Mouse (Mus musculus) liver, postnatal 0 days (tissue): ENCODE data around the gene Flot1. TPM values are rescaled to one million over a fixed set of nuclear protein-coding genes. Genes with fewer than 3 reads are reported as not detected.
A peak's percentile ranks its signal among the peaks of the same experiment; 100 is the strongest.

Source experiments
- ATAC-seq: fragments of 200-750 bp; cut with Nextera tagmentation; 2 replicates; pipeline ENCODE4 v1.8.0; 2017; ENCODE audit warnings: mild to moderate bottlenecking, moderate library complexity
- DNase-seq: peaks from one replicate; pipeline ENCODE4 v3.0.0-alpha.2; 2016
- H3K27ac ChIP-seq: fragments of 300-500 bp; sonication (generic); 2 replicates; pipeline ENCODE4 v1.5.1; 2014; ENCODE audit warnings: antibody characterized with exemption, moderate library complexity, mild to moderate bottlenecking, low read depth
- H3K27me3 ChIP-seq: fragments of 300-500 bp; sonication (generic); 2 replicates; pipeline ENCODE4 v1.6.1; 2014; ENCODE audit warnings: low read length, control low read depth, mixed read lengths; ENCODE audit not compliant: insufficient read depth
- H3K36me3 ChIP-seq: fragments of 300-500 bp; sonication (generic); replicated peaks from 2 replicates; pipeline ENCODE4 v1.6.1; 2014; ENCODE audit warnings: mild to moderate bottlenecking, control low read depth, low read length, moderate library complexity, mixed read lengths; ENCODE audit not compliant: insufficient read depth
- H3K4me1 ChIP-seq: fragments of 300-500 bp; sonication (generic); 2 replicates; pipeline ENCODE4 v1.6.1; 2014; ENCODE audit warnings: antibody characterized with exemption, mild to moderate bottlenecking, control low read depth; ENCODE audit not compliant: insufficient read depth
- H3K4me2 ChIP-seq: fragments of 300-500 bp; sonication (generic); 2 replicates; pipeline ENCODE4 v1.6.1; 2014; ENCODE audit warnings: low read depth, mild to moderate bottlenecking, low read length, moderate library complexity, mixed read lengths
- H3K4me3 ChIP-seq: fragments of 300-500 bp; sonication (generic); 2 replicates; pipeline ENCODE4 v1.5.1; 2014; ENCODE audit warnings: low read depth, low read length
- H3K9ac ChIP-seq: fragments of 300-500 bp; sonication (generic); replicated peaks from 2 replicates; pipeline ENCODE4 v1.6.1; 2014; ENCODE audit warnings: mild to moderate bottlenecking, moderate library complexity
- H3K9me3 ChIP-seq: fragments of 300-500 bp; sonication (generic); 2 replicates; pipeline ENCODE4 v1.6.1; 2016; ENCODE audit warnings: mild to moderate bottlenecking, control low read depth, low read length, mixed read lengths
- CTCF ChIP-seq: sonication (generic); IDR thresholded peaks from 2 replicates; pipeline ENCODE4 v1.5.1; 2016; ENCODE audit warnings: antibody characterized with exemption, low read depth
- EP300 ChIP-seq: IDR thresholded peaks from 2 replicates; pipeline ENCODE4 v1.6.1; 2016; ENCODE audit warnings: antibody characterized with exemption, low read depth, mild to moderate bottlenecking
- WGBS: fragments of 180-500 bp; shearing (Covaris S2); extraction: QIAGEN DNeasy Blood & Tissue Kit; methylation state at CpG from one replicate; pipeline ENCODE4 v1.1.7; 2014; ENCODE audit not compliant: insufficient replicate concordance; 5-methylcytosine and 5-hydroxymethylcytosine counted together
- polyA plus RNA-seq: library from polyadenylated mRNA; unstranded; fragments of >200 nt; fragmentation: Nextera tagmentation; extraction: Ambion mirVana; gene quantifications from 2 replicates; pipeline ENCODE4 v1.2.1, GENCODE M21; 2015

Gene Flot1
- polyA plus RNA-seq = 25.9 and 31.3 TPM in 2 replicates

DNA sequence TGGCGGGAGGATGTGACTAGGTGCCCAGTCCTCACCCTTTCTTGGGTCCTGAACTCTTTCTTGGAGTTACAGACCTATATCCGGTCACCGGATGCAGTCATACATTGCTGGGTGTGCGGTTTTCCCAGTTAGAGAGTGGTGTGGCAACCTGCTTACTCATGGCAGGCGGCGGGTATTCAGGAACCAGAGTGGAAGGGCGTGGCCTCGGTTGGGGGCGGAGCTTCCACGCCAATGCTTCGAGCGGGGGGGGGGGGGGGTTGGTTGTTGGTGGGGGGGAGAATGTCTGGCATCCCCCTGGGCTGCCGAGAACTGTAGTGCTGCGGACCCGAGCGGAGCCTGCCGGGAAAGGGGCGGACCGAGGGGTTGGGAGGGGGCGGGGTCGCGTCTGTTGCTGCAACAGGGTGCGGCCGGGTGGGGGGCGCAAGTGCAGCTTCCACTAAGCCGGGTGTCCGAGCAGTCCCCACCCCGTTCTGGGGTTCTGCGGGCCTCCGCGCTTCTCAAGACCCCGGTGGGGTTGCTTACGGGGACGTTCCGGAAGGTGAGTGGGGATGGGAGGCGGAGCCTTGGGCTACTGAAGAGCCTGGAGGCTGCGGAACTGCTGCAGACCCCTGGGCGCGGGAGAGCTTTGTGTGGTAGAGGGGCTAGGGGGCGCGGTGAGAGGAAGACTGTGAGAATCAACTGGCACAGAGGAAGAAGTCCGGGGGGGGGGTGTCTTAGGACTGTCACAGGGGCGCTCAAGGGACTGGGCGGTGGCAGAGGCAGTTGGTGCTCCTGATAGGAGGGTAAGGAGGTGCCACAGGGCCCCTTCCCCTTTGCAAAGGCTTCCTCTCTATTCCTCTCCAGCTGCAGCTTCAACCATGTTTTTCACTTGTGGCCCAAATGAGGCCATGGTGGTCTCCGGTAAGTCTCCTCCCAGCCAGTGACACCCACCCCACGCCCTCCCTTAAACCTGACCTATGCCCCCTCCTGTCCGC, at the start of gene Flot1:
Flot1 (plus strand) TSS at position 267 of the 974 bp plus-strand sequence.
- Histone ChIP-seq H3K4me3 (peak within 1 kb of the TSS; percentile 74), H3K4me1 (peaks cover 31% of the 10 kb centered on the region), H3K36me3 (peaks cover 20% of the 10 kb centered on the region), H3K4me2 (peak within 1 kb of the TSS; percentile 93), H3K9ac (peak within 1 kb of the TSS; percentile 81), H3K9me3 (no peaks in the 10 kb centered on the region), H3K27me3 (no peaks in the 10 kb centered on the region), H3K27ac (peak within 1 kb of the TSS; percentile 88)
- ATAC-seq = peak; percentile 86
- 2% methylated on average over 39 of the region's 47 CpGs for WGBS
- peak; percentile 93 for DNase-seq
- no peak for TF ChIP-seq CTCF

DNA sequence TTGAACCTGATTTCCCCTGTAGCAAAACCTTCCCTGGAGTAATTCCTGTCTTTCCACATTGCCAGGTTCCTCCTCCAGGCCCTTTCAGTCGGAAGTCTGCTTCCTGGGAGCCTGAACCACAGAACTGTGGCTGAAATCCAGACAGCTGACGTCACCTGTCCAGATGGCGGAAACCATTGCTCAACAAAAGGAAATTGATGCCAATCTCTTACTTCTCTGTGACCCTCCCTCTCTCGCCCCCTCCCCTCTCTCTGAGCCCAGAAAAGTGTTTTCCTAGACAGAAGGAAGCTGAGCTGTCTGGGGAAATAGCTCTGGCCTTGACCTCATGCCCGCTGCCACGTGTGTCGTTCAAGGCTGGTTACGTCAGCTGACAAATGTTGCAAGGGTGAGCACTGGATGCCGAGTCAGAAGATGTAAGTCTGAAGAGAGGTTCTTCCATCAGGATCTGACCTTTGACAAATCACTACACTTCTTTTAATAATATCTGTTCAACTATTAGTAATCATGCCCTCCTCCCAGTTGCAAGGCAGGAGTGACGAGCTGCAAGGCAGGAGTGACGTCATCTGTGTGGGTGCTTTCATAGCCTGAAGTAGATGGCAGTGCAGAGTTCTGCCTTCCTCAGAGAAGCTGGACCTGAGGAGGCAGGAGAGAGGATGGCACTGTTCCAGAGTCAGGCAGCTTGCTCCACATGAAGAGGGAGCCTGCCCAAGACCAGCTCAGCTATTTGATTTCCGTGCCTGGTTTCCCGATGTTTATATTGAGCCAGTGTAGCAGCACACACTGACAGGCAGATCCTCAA, 46.0 kb upstream of the Flot1 start:
- H3K9me3 ChIP-seq = no peaks in the 10 kb centered on the region
- H3K27me3 ChIP-seq = no peaks in the 10 kb centered on the region
- no peak overlapping the region for H3K4me3 ChIP-seq
- H3K27ac ChIP-seq = peak overlapping the region; percentile 51; the same call in 1 of the 2 replicates
- H3K9ac ChIP-seq = no peak overlapping the region
- peak; percentile 55 for DNase-seq
- WGBS = 21% methylated on average over 13 of the region's 13 CpGs
- no peaks in the 10 kb centered on the region for H3K36me3 ChIP-seq
- TF ChIP-seq CTCF (0 out of 2 replicates have a peak, but pooled peaks have one; percentile 6), EP300 (peak; percentile 59; the same call in 1 of the 2 replicates)
- H3K4me2 ChIP-seq = no peak overlapping the region
- H3K4me1 ChIP-seq = peaks cover 11% of the 10 kb centered on the region
- ATAC-seq = peak; percentile 77

DNA sequence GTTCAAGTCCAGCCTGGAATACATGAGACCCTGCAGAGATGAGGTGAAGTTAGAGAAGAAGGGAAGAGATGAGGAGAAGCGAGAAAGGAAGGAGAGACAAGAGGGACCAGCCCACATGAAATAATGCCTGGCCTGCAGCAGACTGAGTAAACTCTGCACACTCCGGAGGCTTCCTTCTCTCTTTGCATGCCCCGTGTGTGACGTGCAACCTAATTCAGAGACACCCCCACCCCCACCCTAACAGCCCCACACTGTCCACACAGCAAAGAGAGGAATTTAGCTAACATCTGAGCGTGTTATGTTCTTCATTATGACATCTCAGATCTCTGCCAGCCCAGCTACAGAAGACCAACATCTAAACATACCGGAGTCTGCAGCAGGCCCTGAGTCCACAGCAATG, 44.1 kb upstream of the Flot1 start:
- H3K4me1 ChIP-seq = peaks cover 16% of the 10 kb centered on the region
- no peak for TF ChIP-seq EP300
- no peak for TF ChIP-seq CTCF
- ATAC-seq (no peak), DNase-seq (no peak)
- no peak overlapping the region for H3K4me3 ChIP-seq
- no peaks in the 10 kb centered on the region for H3K27me3 ChIP-seq
- H3K9ac ChIP-seq = no peak overlapping the region
- H3K27ac ChIP-seq = no peak overlapping the region
- H3K36me3 ChIP-seq = no peaks in the 10 kb centered on the region
- H3K4me2 ChIP-seq = no peak overlapping the region
- no peaks in the 10 kb centered on the region for H3K9me3 ChIP-seq
- WGBS = 49% methylated on average over 6 of the region's 6 CpGs

DNA sequence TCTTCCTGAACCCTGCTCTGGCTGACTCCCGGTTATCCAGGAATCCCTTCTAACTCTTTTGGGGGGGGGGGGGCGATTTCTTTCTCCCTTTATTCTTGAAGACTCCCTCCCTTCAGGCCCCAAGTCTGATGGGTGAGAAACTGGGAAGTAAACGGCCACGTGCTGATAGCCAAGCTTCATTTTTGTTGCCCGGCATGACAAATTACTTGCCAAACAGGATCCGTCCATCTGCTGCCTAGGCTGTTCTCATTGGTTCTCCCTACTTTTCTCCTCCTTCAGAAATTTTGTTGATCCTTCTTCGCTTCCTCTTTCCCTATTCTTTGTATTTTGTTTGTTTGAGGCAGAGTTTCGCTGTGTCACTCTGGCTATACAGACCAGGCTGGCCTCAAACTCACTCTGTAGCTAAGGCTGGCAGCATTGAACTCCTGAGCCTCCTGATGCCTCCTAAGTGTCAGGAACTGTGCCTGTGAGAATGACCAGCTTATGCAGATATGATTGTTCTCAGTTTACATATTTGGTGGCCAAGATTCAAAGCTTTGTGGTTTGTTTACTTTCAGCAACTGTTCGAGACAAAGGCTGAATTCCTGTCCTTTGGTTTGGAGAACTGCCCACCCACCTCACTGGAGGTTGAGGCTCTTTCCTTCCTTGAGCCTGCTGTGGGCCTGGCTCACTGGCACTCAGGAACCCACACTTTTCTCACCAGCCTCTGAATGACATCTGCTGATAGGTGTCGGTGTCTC, 43.4 kb upstream of the Flot1 start:
- peaks cover 22% of the 10 kb centered on the region for H3K4me1 ChIP-seq
- H3K9me3 ChIP-seq = no peaks in the 10 kb centered on the region
- no peak overlapping the region for H3K9ac ChIP-seq
- 48% methylated on average over 10 of the region's 10 CpGs for WGBS
- H3K27me3 ChIP-seq = no peaks in the 10 kb centered on the region
- H3K27ac ChIP-seq = no peak overlapping the region
- no peak for ATAC-seq
- H3K4me3 ChIP-seq = no peak overlapping the region
- DNase-seq = no peak
- H3K36me3 ChIP-seq = no peaks in the 10 kb centered on the region
- TF ChIP-seq EP300 (no peak), CTCF (no peak)
- H3K4me2 ChIP-seq = no peak overlapping the region

DNA sequence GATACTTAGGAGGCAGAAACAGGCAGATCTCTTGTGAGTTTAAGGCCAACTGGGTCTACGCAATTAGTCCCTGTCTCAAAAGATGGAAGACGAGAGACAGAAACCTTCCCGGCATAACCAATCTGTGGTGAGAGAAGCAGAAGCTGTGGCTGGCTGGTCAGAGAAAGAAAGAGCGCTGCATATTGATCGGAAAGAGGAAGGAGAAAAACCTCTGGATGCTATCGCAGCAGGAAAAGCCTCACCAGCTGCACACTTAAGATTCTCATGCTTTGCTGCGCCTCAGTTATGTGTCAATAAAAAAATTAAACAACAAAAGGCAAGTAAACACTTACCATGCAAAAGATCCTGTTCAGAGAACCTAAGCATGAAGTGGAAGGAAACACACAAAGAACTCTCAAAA, 42.7 kb upstream of the Flot1 start:
- no peak overlapping the region for H3K9ac ChIP-seq
- ATAC-seq (no peak), DNase-seq (no peak)
- H3K4me1 ChIP-seq = peaks cover 22% of the 10 kb centered on the region
- no peak overlapping the region for H3K4me2 ChIP-seq
- no peaks in the 10 kb centered on the region for H3K9me3 ChIP-seq
- H3K4me3 ChIP-seq = no peak overlapping the region
- TF ChIP-seq EP300 (no peak), CTCF (no peak)
- no peak overlapping the region for H3K27ac ChIP-seq
- H3K36me3 ChIP-seq = no peaks in the 10 kb centered on the region
- 44% methylated on average over 7 of the region's 7 CpGs for WGBS
- no peaks in the 10 kb centered on the region for H3K27me3 ChIP-seq
